Mouse (Mus musculus): ENCODE results near the gene Cdrt4. TPM values are rescaled to one million over a fixed set of nuclear protein-coding genes. Genes with fewer than 3 reads are reported as not detected.

Gene Cdrt4
- polyA plus RNA-seq, 1 experiment from 2014 or later, result not detected

DNA sequence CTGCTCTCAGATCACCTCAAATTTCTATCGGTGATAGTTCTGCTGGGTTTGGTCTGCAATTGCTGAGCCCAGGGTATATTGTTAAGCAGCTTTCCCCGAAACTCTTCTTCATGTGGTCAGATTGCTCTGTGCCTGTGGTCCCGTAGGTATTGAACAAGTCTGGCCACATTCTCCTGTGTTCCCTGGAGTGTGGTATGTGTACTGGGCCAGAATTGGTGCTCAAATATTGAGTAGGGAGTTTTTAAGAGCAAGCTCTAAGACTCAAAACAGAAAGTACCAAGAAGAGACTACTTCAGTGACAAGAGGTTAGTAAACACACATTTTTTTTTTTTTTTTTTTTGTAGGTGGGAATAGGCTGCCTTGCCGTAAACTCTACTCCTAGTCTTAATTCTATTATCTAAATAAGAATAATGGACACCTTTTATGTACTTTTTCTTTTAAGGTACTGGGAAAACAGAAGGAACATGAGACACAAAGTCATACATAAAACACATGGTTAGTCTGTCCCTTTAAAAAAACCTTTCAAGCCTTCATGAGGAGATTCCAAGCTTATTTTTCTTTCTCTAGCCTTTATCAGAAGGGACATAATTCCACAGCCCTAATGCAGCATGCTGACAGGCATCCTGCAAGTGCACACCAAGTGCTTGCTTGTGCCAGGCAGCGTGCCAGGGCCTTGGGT lies 46.2 kb downstream of the Cdrt4 start:
- ATAC-seq (ENCODE audit: low FRiP score, low TSS enrichment), result no peak
- Histone ChIP-seq H3K36me3 (ENCODE audit: control insufficient read depth, insufficient read depth, low read length) (no peaks in the 10 kb centered on the region), H3K9me3 (ENCODE audit: control insufficient read depth, low read length) (no peaks in the 10 kb centered on the region), H3K27me3 (ENCODE audit: control insufficient read depth, insufficient read depth, low read length) (no peaks in the 10 kb centered on the region), H3K4me3 (ENCODE audit: low read length) (no peak overlapping the region), H3K9ac (ENCODE audit: low read depth, low read length) (no peak overlapping the region), H3K4me1 (ENCODE audit: control insufficient read depth, insufficient read depth, low read length) (peaks cover 17% of the 10 kb centered on the region), H3K27ac (ENCODE audit: low read depth, low read length) (peak overlapping the region; percentile 31; the same call in 1 of the 2 replicates), H3K4me2 (replicated peaks; ENCODE audit: low read depth, low read length) (no peak overlapping the region)
- 69% methylated on average over 5 of the region's 5 CpGs for WGBS

DNA sequence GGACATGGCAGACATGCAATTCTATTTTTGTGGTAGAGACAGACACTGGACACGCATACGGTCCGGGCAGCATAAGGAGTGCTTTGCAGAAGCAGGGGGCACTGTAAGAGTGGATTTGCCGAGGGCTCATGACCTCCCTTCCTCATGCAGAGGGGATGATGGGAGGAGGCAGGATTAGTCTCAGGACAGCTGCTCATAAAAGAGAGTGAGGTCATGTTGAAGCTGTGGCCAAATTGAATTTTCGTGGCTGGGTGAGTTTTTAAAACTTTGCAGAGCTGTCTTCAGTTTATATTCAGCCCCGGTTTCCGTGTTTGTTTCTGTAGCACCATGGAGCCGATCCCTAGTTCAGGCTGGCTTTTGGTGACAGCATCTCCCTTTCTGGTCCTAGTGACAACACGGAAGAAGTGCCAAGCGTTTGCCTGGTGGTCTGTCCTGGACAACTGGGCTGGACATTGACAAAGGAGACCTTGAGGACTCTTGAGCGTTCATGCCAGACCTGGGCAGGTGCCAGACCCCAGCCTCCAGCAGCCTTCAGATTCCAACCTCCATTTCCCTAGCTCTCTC lies 46.8 kb downstream of the Cdrt4 start:
- Histone ChIP-seq H3K27ac (ENCODE audit: low read depth, low read length) (peak overlapping the region; percentile 44; the same call in 1 of the 2 replicates), H3K4me1 (ENCODE audit: control insufficient read depth, insufficient read depth, low read length) (peaks cover 17% of the 10 kb centered on the region), H3K27me3 (ENCODE audit: control insufficient read depth, insufficient read depth, low read length) (no peaks in the 10 kb centered on the region), H3K9ac (ENCODE audit: low read depth, low read length) (no peak overlapping the region), H3K4me2 (replicated peaks; ENCODE audit: low read depth, low read length) (no peak overlapping the region), H3K36me3 (ENCODE audit: control insufficient read depth, insufficient read depth, low read length) (no peaks in the 10 kb centered on the region), H3K4me3 (ENCODE audit: low read length) (no peak overlapping the region), H3K9me3 (ENCODE audit: control insufficient read depth, low read length) (no peaks in the 10 kb centered on the region)
- peak; percentile 71 for ATAC-seq (ENCODE audit: low FRiP score, low TSS enrichment)
- WGBS, result 28% methylated on average over 11 of the region's 11 CpGs

DNA sequence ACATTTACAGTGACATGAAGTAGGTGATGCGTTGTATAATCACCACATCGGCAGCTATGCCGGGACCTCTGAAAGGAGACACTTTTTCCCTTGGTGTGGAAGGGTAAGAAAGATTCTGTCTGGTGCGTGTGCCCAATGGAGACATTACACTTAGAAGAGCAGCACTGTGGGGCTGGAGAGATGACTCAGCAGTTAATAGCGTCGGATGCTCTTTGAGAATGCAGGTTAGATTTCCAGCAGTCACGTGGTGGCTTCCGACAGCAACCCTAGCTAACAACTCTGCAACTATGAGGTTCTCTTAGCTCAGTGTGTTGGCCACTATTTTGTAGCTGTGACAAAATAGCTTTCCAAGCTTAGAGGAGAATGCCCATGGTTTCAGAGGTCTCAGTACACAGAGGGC lies 49.1 kb downstream of the Cdrt4 start:
- 93% methylated on average over 8 of the region's 8 CpGs for WGBS
- Histone ChIP-seq H3K9me3 (ENCODE audit: control insufficient read depth, low read length) (no peaks in the 10 kb centered on the region), H3K4me1 (ENCODE audit: control insufficient read depth, insufficient read depth, low read length) (peaks cover 17% of the 10 kb centered on the region), H3K4me3 (ENCODE audit: low read length) (no peak overlapping the region), H3K4me2 (replicated peaks; ENCODE audit: low read depth, low read length) (no peak overlapping the region), H3K9ac (ENCODE audit: low read depth, low read length) (no peak overlapping the region), H3K27ac (ENCODE audit: low read depth, low read length) (no peak overlapping the region), H3K36me3 (ENCODE audit: control insufficient read depth, insufficient read depth, low read length) (no peaks in the 10 kb centered on the region), H3K27me3 (ENCODE audit: control insufficient read depth, insufficient read depth, low read length) (no peaks in the 10 kb centered on the region)
- no peak for ATAC-seq (ENCODE audit: low FRiP score, low TSS enrichment)

- WGBS, result 20% methylated on average over 6 of the region's 6 CpGs
- no peaks in the 10 kb centered on the region for H3K4me1 ChIP-seq (ENCODE audit: control insufficient read depth, insufficient read depth, low read length)
- no peak overlapping the region for H3K9ac ChIP-seq (ENCODE audit: low read depth, low read length)
- H3K27ac ChIP-seq (ENCODE audit: low read depth, low read length), result no peak overlapping the region
- H3K27me3 ChIP-seq (ENCODE audit: control insufficient read depth, insufficient read depth, low read length), result no peaks in the 10 kb centered on the region
- H3K4me3 ChIP-seq (ENCODE audit: low read length), result no peak overlapping the region
- H3K36me3 ChIP-seq (ENCODE audit: control insufficient read depth, insufficient read depth, low read length), result no peaks in the 10 kb centered on the region
- no peak overlapping the region for H3K4me2 ChIP-seq (replicated peaks; ENCODE audit: low read depth, low read length)
- H3K9me3 ChIP-seq (ENCODE audit: control insufficient read depth, low read length), result no peaks in the 10 kb centered on the region
- peak; percentile 77; the same call in 1 of the 2 replicates for ATAC-seq (ENCODE audit: low FRiP score, low TSS enrichment)
Observed at GRCm38 (mm10) chr11:63004617-63005016, 53.6 kb downstream of the Cdrt4 start.

- Histone ChIP-seq H3K27ac (ENCODE audit: low read depth, low read length) (no peak overlapping the region), H3K27me3 (ENCODE audit: control insufficient read depth, insufficient read depth, low read length) (no peaks in the 10 kb centered on the region), H3K36me3 (ENCODE audit: control insufficient read depth, insufficient read depth, low read length) (no peaks in the 10 kb centered on the region), H3K9ac (ENCODE audit: low read depth, low read length) (no peak overlapping the region), H3K4me2 (replicated peaks; ENCODE audit: low read depth, low read length) (no peak overlapping the region), H3K4me3 (ENCODE audit: low read length) (no peak overlapping the region), H3K9me3 (ENCODE audit: control insufficient read depth, low read length) (no peaks in the 10 kb centered on the region), H3K4me1 (ENCODE audit: control insufficient read depth, insufficient read depth, low read length) (no peaks in the 10 kb centered on the region)
- ATAC-seq (ENCODE audit: low FRiP score, low TSS enrichment), result no peak
- WGBS, result 91% methylated on average over 5 of the region's 5 CpGs
Observed at GRCm38 (mm10) chr11:63007376-63007775, 56.4 kb downstream of the Cdrt4 start.

DNA sequence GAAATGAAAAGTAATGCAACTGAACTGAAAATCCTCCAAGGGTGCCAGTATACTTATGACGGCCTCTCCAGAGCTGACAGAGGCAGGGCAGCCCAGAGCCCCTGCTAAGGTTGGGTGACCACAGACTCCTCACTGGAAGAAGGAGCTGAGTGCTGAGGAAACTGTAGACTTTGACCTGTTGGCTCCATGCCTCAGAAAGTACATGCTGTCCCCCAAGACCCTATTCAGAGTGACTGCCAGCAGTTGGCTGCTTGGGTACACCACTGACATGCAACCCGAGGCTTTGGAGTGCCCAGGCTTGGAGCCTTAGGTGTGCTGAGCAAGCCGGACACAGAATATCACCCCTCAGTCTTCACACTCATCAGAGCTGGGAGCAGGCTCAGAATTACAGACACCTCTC lies 57.0 kb downstream of the Cdrt4 start:
- H3K4me3 ChIP-seq (ENCODE audit: low read length), result no peak overlapping the region
- no peak overlapping the region for H3K4me2 ChIP-seq (replicated peaks; ENCODE audit: low read depth, low read length)
- no peak for ATAC-seq (ENCODE audit: low FRiP score, low TSS enrichment)
- no peaks in the 10 kb centered on the region for H3K27me3 ChIP-seq (ENCODE audit: control insufficient read depth, insufficient read depth, low read length)
- H3K36me3 ChIP-seq (ENCODE audit: control insufficient read depth, insufficient read depth, low read length), result no peaks in the 10 kb centered on the region
- no peak overlapping the region for H3K9ac ChIP-seq (ENCODE audit: low read depth, low read length)
- WGBS, result 78% methylated on average over 3 of the region's 3 CpGs
- H3K9me3 ChIP-seq (ENCODE audit: control insufficient read depth, low read length), result no peaks in the 10 kb centered on the region
- no peaks in the 10 kb centered on the region for H3K4me1 ChIP-seq (ENCODE audit: control insufficient read depth, insufficient read depth, low read length)
- H3K27ac ChIP-seq (ENCODE audit: low read depth, low read length), result no peak overlapping the region

GRCm38 (mm10) chr11:63009761-63010160 lies 58.8 kb downstream of the Cdrt4 start:
- ATAC-seq (ENCODE audit: low FRiP score, low TSS enrichment), result no peak
- Histone ChIP-seq H3K36me3 (ENCODE audit: control insufficient read depth, insufficient read depth, low read length) (no peaks in the 10 kb centered on the region), H3K27me3 (ENCODE audit: control insufficient read depth, insufficient read depth, low read length) (no peaks in the 10 kb centered on the region), H3K9ac (ENCODE audit: low read depth, low read length) (no peak overlapping the region), H3K9me3 (ENCODE audit: control insufficient read depth, low read length) (no peaks in the 10 kb centered on the region), H3K4me3 (ENCODE audit: low read length) (no peak overlapping the region), H3K4me2 (replicated peaks; ENCODE audit: low read depth, low read length) (no peak overlapping the region), H3K4me1 (ENCODE audit: control insufficient read depth, insufficient read depth, low read length) (no peaks in the 10 kb centered on the region), H3K27ac (ENCODE audit: low read depth, low read length) (no peak overlapping the region)
- WGBS, result 77% methylated on average over 3 of the region's 3 CpGs

DNA sequence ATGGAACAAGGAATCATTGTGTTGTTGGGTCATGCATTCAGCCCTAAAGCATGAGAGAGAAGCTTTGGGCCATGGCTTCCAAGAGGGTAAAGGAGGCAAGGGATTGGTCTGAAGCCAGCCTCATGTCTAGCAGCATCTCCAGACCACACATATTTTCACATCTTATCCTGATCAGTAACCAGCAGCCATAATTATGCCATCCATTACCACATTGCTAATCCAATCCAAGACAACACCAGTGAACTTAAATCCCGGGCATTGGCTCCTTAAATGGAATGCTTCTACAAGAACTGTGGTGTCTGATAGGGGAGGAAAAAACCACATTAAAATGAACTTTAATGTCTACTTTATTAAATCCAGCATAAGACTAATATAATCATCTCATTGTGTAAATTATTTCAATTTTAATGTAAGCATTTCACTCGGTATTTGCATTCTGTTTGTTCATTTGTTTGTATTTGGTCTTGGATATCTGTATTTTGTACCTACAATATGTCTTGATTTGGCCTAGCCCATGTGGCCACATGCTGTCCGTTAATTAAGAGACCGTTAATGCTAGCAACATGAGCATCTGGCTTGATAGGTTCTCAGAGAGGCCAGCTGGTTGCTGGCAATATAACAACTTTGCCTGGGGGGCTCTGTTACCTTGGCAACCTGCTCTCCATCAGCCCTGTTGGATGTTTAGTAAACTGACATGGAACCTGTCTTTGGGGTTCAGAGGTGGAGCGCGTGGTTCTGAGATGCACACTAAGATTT lies 66.5 kb downstream of the Cdrt4 start:
- 86% methylated on average over 6 of the region's 6 CpGs for WGBS
- Histone ChIP-seq H3K9ac (ENCODE audit: low read depth, low read length) (no peak overlapping the region), H3K4me2 (replicated peaks; ENCODE audit: low read depth, low read length) (no peak overlapping the region), H3K27me3 (ENCODE audit: control insufficient read depth, insufficient read depth, low read length) (no peaks in the 10 kb centered on the region), H3K9me3 (ENCODE audit: control insufficient read depth, low read length) (no peaks in the 10 kb centered on the region), H3K27ac (ENCODE audit: low read depth, low read length) (no peak overlapping the region), H3K4me1 (ENCODE audit: control insufficient read depth, insufficient read depth, low read length) (peaks cover 9% of the 10 kb centered on the region), H3K4me3 (ENCODE audit: low read length) (no peak overlapping the region), H3K36me3 (ENCODE audit: control insufficient read depth, insufficient read depth, low read length) (no peaks in the 10 kb centered on the region)
- no peak for ATAC-seq (ENCODE audit: low FRiP score, low TSS enrichment)

DNA sequence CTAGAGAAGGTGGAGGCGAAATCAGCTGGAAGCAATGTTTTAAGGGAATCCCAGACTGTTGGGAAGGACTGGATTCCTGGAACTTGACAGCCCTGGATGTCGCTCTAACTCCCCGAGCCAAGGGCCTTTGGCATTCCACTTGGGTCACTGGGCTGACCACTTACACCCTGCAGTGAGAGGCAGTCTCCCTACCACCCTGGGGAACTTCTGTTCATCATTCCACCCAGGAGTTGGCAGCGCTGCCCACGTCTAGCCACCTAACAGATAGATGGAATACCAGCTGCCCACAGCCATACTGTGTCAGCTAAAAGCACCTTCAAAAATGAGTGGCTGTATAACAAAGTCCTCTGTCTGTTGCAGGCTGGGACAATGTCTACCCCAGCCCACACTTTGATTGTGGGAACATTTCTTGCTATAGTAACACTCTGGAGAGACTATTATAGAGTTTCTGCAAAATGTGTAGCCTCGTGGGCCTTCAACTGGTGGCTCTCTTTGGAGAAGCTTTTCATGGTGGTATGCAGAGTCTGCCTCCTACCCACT lies 67.2 kb downstream of the Cdrt4 start:
- H3K9ac ChIP-seq (ENCODE audit: low read depth, low read length), result no peak overlapping the region
- H3K27ac ChIP-seq (ENCODE audit: low read depth, low read length), result no peak overlapping the region
- H3K4me1 ChIP-seq (ENCODE audit: control insufficient read depth, insufficient read depth, low read length), result peaks cover 9% of the 10 kb centered on the region

More for the DNA sequence above, 67.2 kb downstream of the Cdrt4 start:
- Histone ChIP-seq H3K27me3 (ENCODE audit: control insufficient read depth, insufficient read depth, low read length) (no peaks in the 10 kb centered on the region), H3K4me3 (ENCODE audit: low read length) (no peak overlapping the region), H3K36me3 (ENCODE audit: control insufficient read depth, insufficient read depth, low read length) (no peaks in the 10 kb centered on the region), H3K9me3 (ENCODE audit: control insufficient read depth, low read length) (no peaks in the 10 kb centered on the region), H3K4me2 (replicated peaks; ENCODE audit: low read depth, low read length) (no peak overlapping the region)
- ATAC-seq (ENCODE audit: low FRiP score, low TSS enrichment), result no peak
- 87% methylated on average over 6 of the region's 6 CpGs for WGBS
